Mouse (Mus musculus) embryo, embryonic 10.5 days (tissue): Measurements from ENCODE around the gene Trmt10c.
"Not testable (repeated sequence)": the region's sequence is repeated elsewhere in the genome, so short reads cannot be mapped to it uniquely, and the experiment has no call there.

ENCODE experiments used
- DNase-seq: peaks from one replicate; pipeline ENCODE4 v3.0.0-alpha.2; 2015; ENCODE audit warnings: low spot score

Gene Trmt10c

DNA sequence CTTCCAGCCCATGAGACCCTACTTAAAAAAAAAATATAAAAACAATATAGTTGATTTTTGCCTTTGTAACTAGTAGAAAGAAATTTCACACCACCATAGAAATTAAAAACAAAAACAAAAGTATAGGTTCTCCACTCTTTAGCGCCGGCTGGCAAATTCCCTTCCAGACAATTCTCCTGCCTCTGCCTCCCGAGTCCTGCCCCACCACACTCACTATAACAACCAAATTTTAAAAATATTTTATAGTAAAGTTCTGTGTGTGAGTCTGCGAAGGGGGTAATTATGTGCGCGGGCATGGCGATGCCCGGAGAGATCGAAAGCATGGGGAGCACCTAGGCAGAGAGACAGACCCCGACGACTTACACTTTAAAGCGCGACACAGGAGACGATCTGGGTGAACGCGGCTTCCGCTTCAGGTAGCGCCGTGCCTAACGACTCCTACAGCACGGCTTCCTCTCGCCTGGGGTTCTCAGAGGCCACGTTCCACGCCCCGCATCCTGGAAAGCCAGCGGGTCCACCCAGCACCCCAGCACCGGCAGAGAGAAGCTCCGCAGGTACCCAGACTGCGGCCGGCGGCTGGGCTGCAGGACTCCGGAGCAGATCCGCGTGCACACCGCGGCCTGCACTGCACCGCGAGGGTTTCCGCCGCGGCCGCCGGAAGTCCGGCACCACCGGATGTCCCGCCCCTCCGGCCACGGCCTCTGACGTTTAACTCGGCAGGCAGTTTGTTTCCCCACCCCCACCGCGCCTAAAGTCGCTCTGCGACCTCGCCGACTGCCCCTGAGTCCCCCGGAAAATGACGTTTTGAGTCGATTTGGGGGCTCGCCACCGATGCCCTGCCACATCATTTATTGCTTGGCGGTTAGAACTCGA, at the start of gene Trmt10c:
TSS of gene Trmt10c (minus strand) at position 682 of the 873 bp plus-strand sequence.
- DNase-seq = peak; percentile 95

DNA sequence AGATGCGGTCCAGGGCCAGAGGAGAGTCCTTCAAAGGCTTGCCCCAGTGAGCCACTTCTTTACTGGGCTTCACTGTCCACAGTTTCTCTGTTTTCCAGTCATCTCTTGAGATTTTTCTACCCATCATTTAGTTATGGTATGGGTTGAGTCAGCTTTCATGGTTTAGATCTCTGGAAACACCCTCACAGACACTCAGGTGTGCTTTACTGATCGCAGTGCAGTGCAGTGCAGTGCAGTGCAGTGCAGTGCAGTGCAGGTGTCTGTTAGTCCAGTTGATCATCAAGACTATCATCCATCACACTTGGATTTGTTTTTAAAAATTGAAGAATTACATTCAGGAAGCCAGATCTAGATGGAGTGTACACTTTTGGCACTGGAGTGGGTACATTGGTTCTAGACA, 48.7 kb upstream of the Trmt10c start:
- DNase-seq = no peak

DNA sequence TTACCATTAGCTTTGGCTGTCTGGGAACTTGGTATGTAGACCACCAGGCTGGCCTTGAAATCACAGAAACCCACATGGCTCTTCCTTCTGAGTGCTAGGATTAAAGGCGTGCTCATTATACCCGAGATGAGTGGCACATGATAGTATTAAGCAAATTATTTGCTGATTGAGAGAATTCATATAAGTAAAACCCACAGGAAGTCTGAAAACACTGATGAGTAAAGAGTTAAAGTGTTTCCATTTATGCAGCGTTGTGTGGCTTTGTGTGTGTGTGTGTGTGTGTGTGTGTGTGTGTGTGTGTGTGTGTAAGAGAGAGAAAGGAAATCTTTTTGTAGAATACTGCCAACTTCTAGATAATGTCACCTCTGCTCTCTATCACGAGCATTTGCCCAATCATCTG, 44.1 kb upstream of the Trmt10c start:
- DNase-seq = no peak

DNA sequence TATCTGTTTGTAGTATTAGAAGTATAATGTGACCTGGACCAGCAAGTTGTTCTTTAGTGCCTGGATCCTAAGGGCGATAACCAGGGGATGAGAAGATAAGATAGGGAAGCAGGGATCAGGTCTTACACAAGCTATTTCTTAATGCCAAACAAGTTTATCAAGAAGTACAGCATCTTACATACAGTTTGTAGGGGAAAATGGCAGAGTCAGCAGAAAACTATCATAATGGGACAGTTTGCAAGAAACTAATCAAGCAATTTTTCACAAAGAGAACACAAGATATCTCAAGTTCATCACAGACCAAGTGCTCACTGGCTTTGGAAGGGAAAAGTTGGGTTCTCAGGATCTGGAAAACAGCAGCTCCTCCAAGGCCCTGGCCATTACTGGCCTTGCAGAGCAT, 41.8 kb upstream of the Trmt10c start:
- DNase-seq = no peak

DNA sequence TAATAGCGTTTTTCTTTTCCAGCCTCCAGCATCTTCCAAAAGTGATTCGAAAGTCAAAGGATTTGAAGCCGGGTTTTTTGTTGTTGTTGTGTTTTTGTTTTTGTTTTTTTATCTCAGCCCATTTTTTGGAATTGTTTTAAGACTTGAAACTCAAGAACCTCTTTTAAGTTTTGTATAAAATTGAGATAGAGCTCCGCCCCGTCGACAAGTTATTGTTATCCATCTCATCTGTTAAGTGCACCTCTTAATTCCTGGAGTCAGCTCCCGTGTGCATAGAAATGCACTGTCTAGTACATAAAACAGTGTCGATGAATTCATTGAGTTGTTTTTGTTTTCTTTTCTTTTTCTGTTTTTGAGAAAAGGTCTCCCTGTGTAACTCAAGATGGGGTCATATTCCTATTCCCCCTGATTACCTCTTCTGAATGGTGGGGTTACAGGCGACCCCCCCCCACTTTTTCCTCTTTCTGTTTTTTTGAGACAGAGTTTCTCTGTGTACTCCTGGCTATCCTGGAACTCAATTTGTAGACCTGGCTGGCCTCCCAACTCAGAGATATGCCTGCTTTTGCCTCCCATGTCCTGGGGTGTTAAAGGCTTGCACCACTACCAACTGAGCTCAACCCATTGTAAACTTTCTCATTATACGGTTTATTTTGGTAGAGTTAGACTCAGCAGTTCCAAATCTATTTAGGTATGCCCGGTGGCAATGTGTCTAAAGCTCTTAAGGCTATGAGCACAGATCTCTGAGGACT, 38.7 kb upstream of the Trmt10c start:
- DNase-seq = peak; percentile 26

DNA sequence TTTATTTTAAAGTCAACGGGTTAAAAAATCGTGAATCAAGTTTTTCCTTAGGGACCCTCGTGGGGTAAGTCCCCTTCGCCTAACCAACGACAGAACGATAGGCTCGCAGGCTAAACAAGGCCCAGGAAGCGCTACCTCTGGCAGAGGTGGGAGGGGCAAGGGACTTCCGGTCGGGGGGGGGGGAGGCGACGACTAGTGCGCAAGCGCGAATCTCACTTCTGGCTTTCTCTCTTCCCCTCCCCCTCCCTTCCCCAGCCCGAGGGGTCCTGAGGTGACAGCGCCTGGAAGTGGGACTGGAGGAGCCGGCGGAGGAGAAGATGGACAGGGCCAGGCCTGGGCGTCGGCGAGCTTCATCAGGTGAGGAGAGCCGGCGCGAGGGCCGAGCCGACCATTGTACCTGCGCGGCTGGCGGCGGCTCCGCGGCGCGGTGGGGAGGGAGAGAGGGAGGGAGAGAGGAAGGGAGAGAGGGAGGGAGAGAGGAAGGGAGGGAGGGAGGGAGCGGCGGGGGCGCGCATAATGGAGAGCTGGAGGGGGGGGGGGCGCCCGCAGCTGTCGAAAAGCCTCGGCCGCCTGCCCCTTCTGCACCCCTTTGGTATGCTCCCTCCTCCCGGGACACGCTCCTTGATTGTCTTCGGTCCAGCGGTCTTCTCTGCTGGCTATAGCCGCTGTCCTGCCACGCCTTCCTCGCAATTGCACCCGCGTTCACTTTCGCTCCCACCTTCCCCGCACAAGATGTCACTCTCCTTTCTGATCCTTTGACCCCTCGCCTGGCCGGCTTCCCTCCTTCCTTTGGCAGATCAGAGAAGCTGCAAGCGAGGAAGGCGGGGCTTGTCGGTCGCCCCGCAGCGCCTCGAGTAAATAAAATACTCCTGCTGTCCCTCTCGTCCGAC, 37.8 kb upstream of the Trmt10c start:
- DNase-seq = peak; percentile 97

DNA sequence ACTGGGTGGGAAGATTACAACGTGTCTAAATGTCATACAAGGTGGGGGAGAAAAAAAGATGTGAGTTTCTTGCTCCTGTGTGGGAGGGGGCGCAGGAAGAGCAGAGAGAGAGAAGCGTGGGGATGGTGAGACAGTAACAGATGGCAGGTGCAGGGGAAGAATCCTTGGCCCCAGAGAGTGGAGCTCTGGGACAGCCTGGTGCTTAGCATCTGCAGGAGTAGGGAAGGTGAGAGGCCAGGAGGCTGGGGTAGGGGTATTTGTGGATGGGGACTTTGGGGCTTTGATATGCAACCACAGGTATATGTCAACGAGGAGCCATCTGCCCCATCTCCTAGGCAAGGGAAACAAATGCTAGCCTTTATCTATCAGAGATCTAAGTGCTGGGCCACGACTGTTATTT, 36.9 kb upstream of the Trmt10c start:
- no peak for DNase-seq

DNA sequence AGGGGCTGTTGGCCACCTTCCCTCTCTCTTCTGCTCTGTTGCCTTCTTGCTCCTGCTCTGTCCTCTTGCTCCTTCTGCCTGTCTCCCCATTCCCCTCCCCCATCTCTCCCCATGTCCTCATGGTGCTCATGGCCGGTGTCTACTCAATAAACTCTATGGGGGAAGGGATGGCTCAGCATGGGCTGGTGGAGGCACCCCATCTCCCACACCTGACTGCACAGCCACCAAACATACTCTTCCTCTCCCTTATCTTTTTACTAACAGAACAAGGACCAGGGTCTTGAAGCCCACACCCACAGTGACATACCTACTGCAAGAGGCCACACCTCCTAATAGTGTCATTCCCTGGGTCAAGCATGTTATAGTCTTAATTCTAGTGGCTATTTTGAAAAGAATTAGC, 36.5 kb upstream of the Trmt10c start:
- no peak for DNase-seq

DNA sequence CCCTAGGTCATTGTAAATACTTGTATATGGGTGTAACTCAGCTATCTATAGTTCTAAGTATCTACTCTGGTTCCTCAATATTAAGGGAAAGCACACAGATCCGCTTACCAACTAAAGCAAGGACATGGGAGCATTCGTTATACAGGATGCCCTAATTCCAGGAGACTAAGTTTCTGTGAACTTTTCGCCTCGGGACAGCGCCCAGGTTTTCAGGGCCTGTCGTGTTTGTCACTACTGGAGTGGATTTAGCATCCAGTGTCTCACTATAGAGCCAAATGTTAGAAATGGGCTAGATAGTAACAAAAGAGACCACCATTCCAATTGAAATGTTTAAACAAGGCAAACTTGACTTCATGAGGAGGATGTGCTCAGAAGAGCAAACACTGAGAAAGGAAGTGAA, 35.5 kb upstream of the Trmt10c start:
- DNase-seq = not testable (repeated sequence)

DNA sequence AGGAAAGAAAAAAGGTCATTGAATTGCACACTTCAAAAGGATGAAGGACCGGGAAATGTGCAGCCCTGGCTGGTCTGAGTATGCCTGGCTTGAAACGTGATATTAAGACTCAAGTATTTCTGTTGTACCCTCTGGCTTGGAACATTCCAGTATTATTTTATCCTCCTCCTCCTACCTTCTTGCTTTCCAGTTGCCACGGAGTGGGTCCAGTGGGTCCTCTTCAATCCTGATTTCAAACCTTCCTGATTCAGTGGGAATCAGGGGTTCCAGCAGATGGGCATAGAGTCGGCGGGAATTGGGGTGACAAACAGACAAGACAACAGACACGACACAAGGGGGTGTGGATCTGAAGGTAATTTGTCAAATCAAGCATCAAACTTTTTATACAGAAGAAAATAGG, 34.9 kb upstream of the Trmt10c start:
- DNase-seq = no peak

DNA sequence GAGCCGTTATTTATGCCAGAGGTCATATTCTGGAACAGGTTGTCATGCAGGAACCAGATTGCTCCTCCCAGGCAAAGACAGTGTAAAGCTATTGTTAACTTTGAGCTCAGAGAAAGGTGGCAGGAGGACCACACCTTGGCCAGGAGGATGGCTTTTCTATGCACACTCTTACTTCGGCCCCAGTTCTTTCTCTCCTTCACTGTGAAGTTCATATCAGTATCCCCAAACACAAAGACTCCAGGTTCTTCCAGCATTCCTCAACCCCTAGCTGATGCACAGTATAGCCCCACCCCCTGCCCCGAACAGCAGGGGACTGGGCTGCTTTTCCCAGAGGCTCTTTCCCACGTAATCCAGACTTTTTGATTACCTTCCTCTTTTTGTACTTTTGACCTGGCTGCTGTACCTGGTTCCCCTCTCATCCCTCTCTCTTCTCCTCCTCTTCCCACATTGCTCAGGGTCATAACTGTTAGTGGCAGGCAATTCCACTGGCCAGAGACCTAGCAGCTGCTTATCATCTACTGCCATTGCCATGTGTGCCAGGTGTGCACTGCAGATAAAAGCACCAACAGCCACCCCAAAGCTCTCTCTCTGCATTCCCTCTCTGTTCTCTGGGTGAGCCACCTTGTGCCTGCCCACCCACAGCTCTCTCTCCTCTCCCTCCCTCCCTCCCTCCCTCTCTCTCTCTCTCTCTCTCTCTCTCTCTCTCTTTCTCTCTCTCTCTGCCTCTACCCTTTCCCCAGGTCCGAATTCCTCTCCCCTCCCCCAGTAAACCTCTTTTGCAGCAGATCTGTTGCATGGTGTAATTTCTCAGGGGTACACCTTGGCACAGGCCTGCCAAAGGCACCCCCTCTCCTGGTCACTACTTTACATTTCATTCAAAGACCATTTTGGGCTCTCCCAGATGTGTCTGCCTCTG, 34.0 kb upstream of the Trmt10c start:
- no peak for DNase-seq

DNA sequence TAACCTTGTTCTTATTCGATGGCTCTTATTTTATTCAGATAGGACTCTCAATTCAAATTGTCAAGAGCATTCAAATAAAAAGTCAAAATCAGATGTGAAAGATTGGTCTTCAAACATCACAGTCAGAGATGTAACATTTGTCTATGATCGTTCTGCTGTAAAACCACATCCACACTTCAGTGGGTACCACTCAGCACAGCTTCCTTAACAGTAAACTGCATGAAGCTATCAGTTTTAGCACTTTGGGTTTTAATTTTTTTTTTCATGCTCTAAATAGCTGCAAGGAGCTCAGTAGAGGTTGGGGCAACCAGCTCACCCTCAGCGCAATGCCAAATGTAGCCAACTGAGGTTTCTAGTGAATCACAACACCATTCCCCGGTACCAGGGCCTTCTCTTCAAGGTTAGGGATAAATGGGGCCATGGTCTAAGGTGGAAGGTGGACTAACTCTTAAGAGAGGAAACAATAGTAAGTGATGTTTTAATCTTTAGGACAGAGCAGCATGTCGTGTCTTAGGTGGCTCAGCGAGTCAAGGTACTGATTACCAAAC, 31.0 kb upstream of the Trmt10c start:
- DNase-seq = no peak

DNA sequence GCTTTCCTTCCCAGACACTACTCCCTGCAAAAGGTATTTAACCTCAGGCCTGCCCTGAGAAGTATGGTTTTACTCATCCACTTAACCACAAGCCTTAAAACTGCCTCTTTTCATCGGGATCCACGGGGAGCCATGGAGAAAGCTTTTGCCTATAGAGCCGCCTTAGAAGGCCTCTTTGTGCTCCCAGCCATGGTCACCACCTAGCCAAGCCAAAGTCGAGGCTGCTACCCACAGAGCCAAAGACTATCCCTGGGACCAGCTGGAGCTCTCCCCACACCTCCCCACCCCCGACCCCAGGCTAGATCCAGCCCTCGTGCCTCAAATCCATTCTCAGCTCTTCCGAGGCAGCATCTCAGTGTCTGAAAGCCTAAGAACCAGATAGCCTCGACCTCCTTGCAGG, 28.5 kb upstream of the Trmt10c start:
- no peak for DNase-seq

DNA sequence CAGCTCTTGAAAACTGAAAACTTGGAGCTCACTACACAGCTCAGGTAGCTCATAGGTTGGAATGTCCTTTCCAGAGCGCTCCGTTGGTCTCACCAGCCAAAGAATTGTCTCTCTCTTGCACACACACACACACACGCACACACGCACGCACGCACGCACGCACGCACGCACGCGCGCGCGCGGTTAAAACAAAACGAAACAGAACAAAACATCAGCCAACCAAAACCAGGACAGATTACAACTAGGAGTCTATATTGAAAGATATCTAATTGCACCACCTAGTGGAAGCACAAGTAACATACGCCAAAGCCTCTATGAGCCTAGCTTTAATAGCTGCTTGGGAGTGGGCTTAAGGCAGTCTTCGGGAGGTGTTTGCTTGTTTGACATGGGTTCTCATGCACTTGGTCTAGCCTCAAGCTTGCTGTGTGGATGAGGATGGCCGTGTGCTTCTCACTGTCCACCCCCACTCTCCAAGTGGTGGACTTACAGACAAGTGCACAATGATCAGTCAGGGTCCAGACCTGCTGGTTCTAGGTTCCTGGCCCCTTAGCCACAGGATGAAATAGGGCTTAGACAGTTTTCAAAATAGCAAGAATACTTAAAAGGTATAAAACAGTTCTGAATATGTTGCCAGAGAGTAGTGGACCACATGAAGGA, 26.8 kb upstream of the Trmt10c start:
- peak; percentile 90 for DNase-seq

DNA sequence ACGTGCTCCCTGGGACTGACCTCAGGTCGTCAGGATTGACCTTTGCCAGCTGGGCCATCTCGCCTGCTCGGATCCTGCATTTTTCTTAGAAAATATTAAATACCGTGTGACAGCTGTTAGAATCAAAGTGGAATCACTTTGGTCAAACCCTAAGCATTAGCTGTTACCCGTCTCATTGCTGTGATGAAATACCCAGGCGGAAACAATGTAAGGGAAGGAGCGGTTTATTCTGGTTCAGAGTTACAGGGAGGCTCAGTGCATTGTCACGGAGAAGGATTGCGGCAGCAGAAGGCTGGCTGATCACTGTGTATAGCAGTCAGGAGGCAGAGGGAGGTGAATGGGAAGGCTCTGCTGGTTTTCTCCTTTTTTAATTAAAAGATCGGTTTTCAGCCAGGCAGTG, 25.4 kb upstream of the Trmt10c start:
- no peak for DNase-seq

DNA sequence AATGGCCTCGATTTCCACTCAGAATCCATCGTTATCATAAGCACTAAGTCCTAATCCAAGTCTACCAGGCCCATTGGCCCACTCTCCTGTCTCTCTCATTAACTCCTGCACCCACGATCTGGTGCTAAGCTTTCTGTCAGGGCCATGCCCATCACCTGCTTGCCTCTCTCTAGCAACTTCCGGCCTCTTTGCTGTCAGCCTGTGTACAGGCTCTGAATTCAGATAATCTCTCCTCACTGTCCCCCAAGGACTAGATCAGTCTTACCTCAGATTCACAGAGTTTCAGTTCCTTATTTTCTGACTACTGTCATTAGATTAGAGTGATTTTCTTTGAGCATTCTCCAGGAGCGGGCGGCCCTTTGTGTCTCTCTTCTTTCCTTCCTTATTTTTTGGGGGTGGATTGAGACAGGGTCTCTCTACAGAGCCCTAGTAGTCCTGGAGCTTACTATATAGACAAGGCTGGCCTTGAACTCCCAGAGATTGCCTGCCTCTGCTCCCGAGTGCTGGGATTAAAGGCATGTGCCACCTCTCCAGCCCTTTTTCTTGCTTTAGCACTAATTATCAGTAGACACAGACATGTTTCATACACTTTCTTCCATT, 24.5 kb upstream of the Trmt10c start:
- DNase-seq = no peak

DNA sequence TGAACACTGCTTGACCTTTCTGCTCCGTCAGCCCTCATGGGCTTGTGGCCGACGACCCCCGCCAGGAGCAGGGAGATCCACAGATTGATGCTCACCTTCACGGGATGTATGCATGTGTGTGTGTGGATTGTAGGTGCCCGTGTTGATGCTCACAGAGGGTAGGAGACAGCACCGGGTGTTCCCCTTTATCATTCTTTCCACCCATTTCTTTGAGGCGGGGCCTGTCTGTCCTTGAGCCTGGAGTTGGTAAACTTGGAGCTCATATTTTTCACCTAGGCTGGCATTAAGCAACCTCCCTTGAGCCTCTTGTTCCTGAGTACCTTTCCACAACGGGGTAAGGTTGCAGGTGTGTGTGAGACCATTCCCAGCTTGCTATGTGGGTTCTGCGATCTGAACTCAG, 20.5 kb upstream of the Trmt10c start:
- no peak for DNase-seq

DNA sequence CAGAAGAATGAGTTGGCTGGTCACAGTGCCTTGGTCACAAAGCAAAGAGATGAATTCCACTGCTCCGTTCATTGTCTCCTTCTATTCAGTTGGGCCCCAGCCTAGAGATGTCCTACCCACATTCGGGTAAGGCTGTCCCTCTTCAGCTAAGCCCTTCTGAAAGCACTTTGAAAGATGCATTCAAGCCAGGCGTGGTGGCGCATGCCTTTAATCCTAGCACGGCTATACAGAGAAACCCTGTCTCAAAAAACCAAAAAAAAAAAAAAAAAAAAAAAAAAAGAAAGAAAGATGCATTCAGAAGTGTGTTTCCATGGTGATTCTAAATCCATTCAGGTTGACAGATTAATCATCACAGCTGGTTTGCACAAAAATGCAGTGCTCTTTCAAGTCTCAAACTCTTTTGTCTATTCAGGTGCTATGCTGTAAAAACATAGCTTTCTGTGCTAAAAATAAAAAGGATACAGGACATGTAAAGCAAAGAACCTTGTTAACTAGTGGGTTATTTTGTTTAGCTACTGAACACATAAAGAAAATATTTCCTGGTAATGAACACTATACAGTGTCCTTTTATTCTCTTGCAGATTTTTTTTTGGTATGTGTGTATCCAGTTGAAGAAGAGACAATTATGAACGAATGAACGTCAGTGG, 19.4 kb upstream of the Trmt10c start:
- peak; percentile 48 for DNase-seq

DNA sequence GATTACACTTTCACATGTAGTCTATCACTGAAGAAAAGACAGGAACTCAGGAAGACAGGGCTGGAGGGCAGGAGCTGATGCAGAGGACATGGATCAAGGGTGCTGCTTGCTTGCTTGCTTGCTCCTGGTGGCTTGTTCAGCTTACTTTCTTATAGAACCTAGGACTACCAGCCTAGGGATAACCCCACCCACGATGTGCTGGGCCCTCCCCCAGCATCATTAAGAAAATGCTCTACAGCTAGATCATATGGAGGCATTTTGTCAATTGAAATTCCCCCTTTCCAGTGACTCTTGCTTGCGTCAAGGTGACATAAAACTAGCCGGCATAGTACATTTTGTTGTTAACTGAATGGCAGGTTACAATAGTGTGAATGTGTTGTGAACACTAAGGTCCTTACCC, 18.3 kb upstream of the Trmt10c start:
- no peak for DNase-seq

DNA sequence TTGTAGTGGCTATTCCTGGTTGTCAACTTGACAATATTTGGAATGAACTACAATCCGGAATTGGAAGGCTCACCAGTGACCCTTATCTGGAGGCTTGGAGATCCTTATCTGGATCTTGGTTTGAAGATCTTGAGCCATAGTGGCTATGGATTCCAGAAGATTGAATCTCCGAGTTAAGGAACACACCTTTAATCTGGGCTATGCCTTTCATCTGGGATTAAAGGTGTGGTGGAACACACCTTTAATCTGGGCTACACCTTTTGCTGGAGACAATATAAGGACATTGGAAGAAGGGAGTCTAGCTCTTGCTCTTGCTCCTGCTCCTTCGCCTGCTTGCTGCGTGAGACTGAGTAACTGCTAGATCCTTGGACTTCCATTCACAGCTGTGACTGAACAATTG, 10.4 kb upstream of the Trmt10c start, which contains the start of gene Senp7:
TSS of gene Senp7 (plus strand) at position 301 of the 400 bp plus-strand sequence.
- DNase-seq = not testable (repeated sequence)
